Mouse (Mus musculus) MEL (cell line): Measurements from ENCODE around the gene Vav3. TPM values are rescaled to one million over a fixed set of nuclear protein-coding genes. Genes with fewer than 3 reads are reported as not detected.

Source experiments
- DNase-seq: peaks from one replicate; pipeline ENCODE4 v3.0.0; 2011; ENCODE audit warnings: low read depth, low spot score
- H3K27ac ChIP-seq: 2 replicates; pipeline ENCODE4 v1.5.1; 2012; ENCODE audit warnings: low read depth, mild to moderate bottlenecking, control low read depth, low read length, moderate library complexity; ENCODE audit not compliant: control insufficient read depth
- H3K27me3 ChIP-seq, 2 experiments: fragments of 150-350 bp in 1 of 2; sonication (generic) in 1 of 2; 2 replicates each; pipeline ENCODE4 v1.6.1; 2012; ENCODE audit warnings: low read length in 2 of 2, mild to moderate bottlenecking in 2 of 2, improper control_type of control experiment in 1 of 2, moderate library complexity in 1 of 2; ENCODE audit not compliant: insufficient read depth in 2 of 2, control insufficient read depth in 1 of 2
- H3K36me3 ChIP-seq, 2 experiments: 2 replicates each; pipeline ENCODE4 v1.6.1; 2012 to 2014; ENCODE audit warnings: low read length in 2 of 2, improper control_type of control experiment in 1 of 2, inconsistent platforms in 1 of 2, mild to moderate bottlenecking in 1 of 2; ENCODE audit not compliant: insufficient read depth in 2 of 2, control insufficient read depth in 1 of 2
- H3K4me1 ChIP-seq, 2 experiments: fragments of 150-350 bp in 1 of 2; sonication (generic) in 1 of 2; 2 replicates each; pipeline ENCODE4 v1.6.1; 2012; ENCODE audit warnings: low read length in 2 of 2, improper control_type of control experiment in 1 of 2, mild to moderate bottlenecking in 1 of 2; ENCODE audit not compliant: insufficient read depth in 2 of 2, control insufficient read depth in 1 of 2
- H3K4me3 ChIP-seq, 2 experiments: fragments of 150-350 bp in 1 of 2; sonication (generic) in 1 of 2; 2 replicates each; pipeline ENCODE4 v1.5.1; 2012; ENCODE audit warnings: low read depth in 2 of 2, low read length in 2 of 2, mild to moderate bottlenecking in 2 of 2, moderate library complexity in 2 of 2, control low read depth in 1 of 2, improper control_type of control experiment in 1 of 2; ENCODE audit not compliant: control insufficient read depth in 1 of 2, insufficient read depth in 1 of 2
- H3K79me2 ChIP-seq: 2 replicates; pipeline ENCODE4 v1.6.1; 2012; ENCODE audit warnings: mild to moderate bottlenecking, low read length, moderate library complexity; ENCODE audit not compliant: control insufficient read depth, poor library complexity, insufficient read depth
- H3K9ac ChIP-seq: 2 replicates; pipeline ENCODE4 v1.6.1; 2012; ENCODE audit warnings: low read depth, mild to moderate bottlenecking, control low read depth, low read length, moderate library complexity; ENCODE audit not compliant: control insufficient read depth, poor library complexity, severe bottlenecking
- H3K9me3 ChIP-seq: fragments of 150-350 bp; sonication (generic); replicated peaks from 2 replicates; pipeline ENCODE4 v1.6.1; 2012; ENCODE audit warnings: mild to moderate bottlenecking, low read length, improper control_type of control experiment, moderate library complexity; ENCODE audit not compliant: insufficient read depth
- BHLHE40 ChIP-seq: IDR thresholded peaks from 2 replicates; pipeline ENCODE4 v1.6.1; 2012; ENCODE audit warnings: low read depth, mild to moderate bottlenecking, inconsistent platforms, low read length, improper control_type of control experiment, borderline replicate concordance
- CHD1 ChIP-seq: IDR thresholded peaks from 2 replicates; pipeline ENCODE4 v1.6.1; 2012; ENCODE audit warnings: low read depth, mild to moderate bottlenecking, inconsistent platforms, low read length, improper control_type of control experiment
- CHD2 ChIP-seq: IDR thresholded peaks from 2 replicates; pipeline ENCODE4 v1.6.1; 2011; ENCODE audit warnings: low read length, improper control_type of control experiment
- CTCF ChIP-seq, 3 experiments: IDR thresholded peaks in 2 of 3; conservative IDR thresholded peaks in 1 of 3; 2 replicates each; pipeline ENCODE4 v1.5.1; 2011 to 2012; ENCODE audit warnings: low read length in 3 of 3, low read depth in 2 of 3, mild to moderate bottlenecking in 2 of 3, improper control_type of control experiment in 1 of 3, inconsistent platforms in 1 of 3, mixed read lengths in 1 of 3, moderate library complexity in 1 of 3; ENCODE audit not compliant: control insufficient read depth in 1 of 3, insufficient read depth in 1 of 3, poor library complexity in 1 of 3, severe bottlenecking in 1 of 3
- E2F4 ChIP-seq: IDR thresholded peaks from 2 replicates; pipeline ENCODE4 v1.6.1; 2011; ENCODE audit warnings: low read depth, low read length, improper control_type of control experiment, borderline replicate concordance
- ELF1 ChIP-seq: IDR thresholded peaks from 2 replicates; pipeline ENCODE4 v1.6.1; 2014; ENCODE audit warnings: low read depth, mild to moderate bottlenecking, inconsistent platforms, low read length, improper control_type of control experiment, moderate library complexity
- EP300 ChIP-seq, 2 experiments: IDR thresholded peaks; 2 replicates each; pipeline ENCODE4 v1.6.1; 2011; ENCODE audit warnings: improper control_type of control experiment in 2 of 2, low read length in 2 of 2, low read depth in 1 of 2, mild to moderate bottlenecking in 1 of 2
- GABPA ChIP-seq: IDR thresholded peaks from 2 replicates; pipeline ENCODE4 v1.6.1; 2012; ENCODE audit warnings: low read depth, mild to moderate bottlenecking, inconsistent platforms, low read length, improper control_type of control experiment, moderate library complexity
- GATA1 ChIP-seq: IDR thresholded peaks from 2 replicates; pipeline ENCODE4 v1.6.1; 2011; ENCODE audit warnings: low read depth, low read length, improper control_type of control experiment
- HCFC1 ChIP-seq: IDR thresholded peaks from 2 replicates; pipeline ENCODE4 v1.6.1; 2012; ENCODE audit warnings: low read depth, mild to moderate bottlenecking, inconsistent platforms, low read length, improper control_type of control experiment, moderate library complexity
- JUND ChIP-seq: IDR thresholded peaks from 2 replicates; pipeline ENCODE4 v1.6.1; 2011; ENCODE audit warnings: low read depth, mild to moderate bottlenecking, improper control_type of control experiment, low read length
- KAT2A ChIP-seq: conservative IDR thresholded peaks from 2 replicates; pipeline ENCODE4 v1.6.1; 2012; ENCODE audit warnings: low read depth, low read length, improper control_type of control experiment, inconsistent platforms
- MAX ChIP-seq: IDR thresholded peaks from 2 replicates; pipeline ENCODE4 v1.6.1; 2011; ENCODE audit warnings: low read length, improper control_type of control experiment
- NELFE ChIP-seq: IDR thresholded peaks from 2 replicates; pipeline ENCODE4 v1.6.1; 2011; ENCODE audit warnings: low read depth, low read length, improper control_type of control experiment
- POLR2A ChIP-seq, 2 experiments: IDR thresholded peaks; 2 replicates each; pipeline ENCODE4 v1.6.1; 2011 to 2012; ENCODE audit warnings: low read length in 2 of 2, mild to moderate bottlenecking in 2 of 2, control low read depth in 1 of 2, improper control_type of control experiment in 1 of 2, low read depth in 1 of 2, moderate library complexity in 1 of 2; ENCODE audit not compliant: control insufficient read depth in 1 of 2, insufficient read depth in 1 of 2, poor library complexity in 1 of 2
- POLR2AphosphoS2 ChIP-seq: IDR thresholded peaks from 2 replicates; pipeline ENCODE4 v1.6.1; 2011; ENCODE audit warnings: low read length, improper control_type of control experiment
- POLR2AphosphoS5 ChIP-seq: IDR thresholded peaks from 2 replicates; pipeline ENCODE4 v1.6.1; 2012; ENCODE audit warnings: low read depth, borderline replicate concordance, mild to moderate bottlenecking, inconsistent platforms, low read length, moderate library complexity, mixed read lengths
- RCOR1 ChIP-seq: IDR thresholded peaks from 2 replicates; pipeline ENCODE4 v1.6.1; 2012; ENCODE audit warnings: low read depth, mild to moderate bottlenecking, inconsistent platforms, low read length, improper control_type of control experiment
- SIN3A ChIP-seq: IDR thresholded peaks from 2 replicates; pipeline ENCODE4 v1.6.1; 2012; ENCODE audit warnings: low read length, improper control_type of control experiment, inconsistent platforms
- SMC3 ChIP-seq: IDR thresholded peaks from 2 replicates; pipeline ENCODE4 v1.6.1; 2011; ENCODE audit warnings: low read depth, low read length, improper control_type of control experiment
- TAL1 ChIP-seq: IDR thresholded peaks from 2 replicates; pipeline ENCODE4 v1.6.1; 2012; ENCODE audit warnings: mild to moderate bottlenecking, inconsistent platforms, low read length, moderate library complexity, mixed read lengths
- TCF12 ChIP-seq: IDR thresholded peaks from 2 replicates; pipeline ENCODE4 v1.6.1; 2014; ENCODE audit warnings: low read depth, mild to moderate bottlenecking, inconsistent platforms, low read length, improper control_type of control experiment, moderate library complexity
- USF2 ChIP-seq, 2 experiments: IDR thresholded peaks; 2 replicates each; pipeline ENCODE4 v1.6.1; 2011 to 2012; ENCODE audit warnings: improper control_type of control experiment in 2 of 2, low read length in 2 of 2, borderline replicate concordance in 1 of 2, inconsistent platforms in 1 of 2, low read depth in 1 of 2, mild to moderate bottlenecking in 1 of 2; ENCODE audit not compliant: insufficient read depth in 1 of 2
- ZC3H11A ChIP-seq: IDR thresholded peaks from 2 replicates; pipeline ENCODE4 v1.6.1; 2012; ENCODE audit warnings: low read depth, mild to moderate bottlenecking, inconsistent platforms, low read length, improper control_type of control experiment
- ZKSCAN1 ChIP-seq: IDR thresholded peaks from 2 replicates; pipeline ENCODE4 v1.6.1; 2012; ENCODE audit warnings: low read depth, mild to moderate bottlenecking, inconsistent platforms, low read length, improper control_type of control experiment, moderate library complexity
- ZMIZ1 ChIP-seq: IDR thresholded peaks from 2 replicates; pipeline ENCODE4 v1.6.1; 2012; ENCODE audit warnings: low read depth, mild to moderate bottlenecking, inconsistent platforms, low read length, improper control_type of control experiment, moderate library complexity
- ZNF384 ChIP-seq: IDR thresholded peaks from 2 replicates; pipeline ENCODE4 v1.6.1; 2012; ENCODE audit warnings: low read depth, mild to moderate bottlenecking, inconsistent platforms, low read length, improper control_type of control experiment
- polyA plus RNA-seq, 2 experiments: library from polyadenylated mRNA; stranded (reverse) in 1 of 2; unstranded in 1 of 2; fragments of >175 nt in 1 of 2; fragments of >200 nt in 1 of 2; gene quantifications; 2 replicates each; pipeline versions ENCODE4 v1.2.1 to v1.2.4; 2012; ENCODE audit warnings: low replicate concordance in 2 of 2, low read depth in 1 of 2; ENCODE audit not compliant: insufficient read length in 2 of 2, insufficient read depth in 1 of 2, missing spikeins in 1 of 2
- total RNA-seq: library from RNA; depleted of rRNA; stranded (reverse); fragments of 300-350 nt; gene quantifications from 2 replicates; pipeline ENCODE4 v1.2.3, GENCODE M21; 2012

Gene Vav3
- total and polyA plus RNA-seq, 3 experiments = not detected

GRCm38 (mm10) chr3:109526651-109527050 lies 186.2 kb downstream of the Vav3 start:
- no peaks in the 10 kb centered on the region for H3K4me1 ChIP-seq
- H3K36me3 ChIP-seq = no peaks in the 10 kb centered on the region
- H3K4me3 ChIP-seq = no peak overlapping the region

GRCm38 (mm10) chr3:109528688-109529087 lies 188.2 kb downstream of the Vav3 start:
- Histone ChIP-seq H3K9me3 (no peaks in the 10 kb centered on the region), H3K27ac (no peak overlapping the region), H3K4me3 (no peak overlapping the region), H3K79me2 (no peaks in the 10 kb centered on the region), H3K27me3 (no peaks in the 10 kb centered on the region), H3K4me1 (no peaks in the 10 kb centered on the region), H3K9ac (no peak overlapping the region), H3K36me3 (no peaks in the 10 kb centered on the region)
- no peak for DNase-seq
- no peak for TF ChIP-seq ZKSCAN1
- no peak for TF ChIP-seq HCFC1
- no peak for TF ChIP-seq GATA1
- TF ChIP-seq MAX = no peak
- no peak for TF ChIP-seq ELF1
- TF ChIP-seq SIN3A = no peak
- TF ChIP-seq BHLHE40 = no peak
- TF ChIP-seq CHD1 = no peak
- no peak for TF ChIP-seq ZC3H11A
- no peak for TF ChIP-seq E2F4
- no peak for TF ChIP-seq RCOR1
- TF ChIP-seq POLR2A (IDR thresholded peaks at IDR 0.05; ENCODE audit: control insufficient read depth in 1 of 2, insufficient read depth in 1 of 2, low read depth in 1 of 2, low read length in 2 of 2, poor library complexity in 1 of 2) = no peak
- TF ChIP-seq ZMIZ1 = no peak
- TF ChIP-seq TCF12 = no peak
- no peak for TF ChIP-seq POLR2AphosphoS5
- no peak for TF ChIP-seq POLR2AphosphoS2
- TF ChIP-seq SMC3 = no peak
- no peak for TF ChIP-seq TAL1
- TF ChIP-seq GABPA = no peak
- no peak for TF ChIP-seq KAT2A

More at GRCm38 (mm10) chr3:109526651-109527050, 186.2 kb downstream of the Vav3 start:
- TF ChIP-seq GATA1 (no peak), KAT2A (no peak), JUND (no peak), ZC3H11A (no peak), E2F4 (no peak), ZMIZ1 (no peak), ELF1 (no peak), ZNF384 (no peak), CHD2 (no peak), CHD1 (no peak), ZKSCAN1 (no peak), CTCF (IDR thresholded peaks at IDR 0.05 in 2 of 3, conservative IDR thresholded peaks at IDR 0.05 in 1 of 3; ENCODE audit: control insufficient read depth in 1 of 3, insufficient read depth in 1 of 3, low read depth in 2 of 3, low read length in 3 of 3, poor library complexity in 1 of 3, severe bottlenecking in 1 of 3) (no peak), EP300 (IDR thresholded peaks at IDR 0.05; ENCODE audit: low read depth in 1 of 2, low read length in 2 of 2) (no peak), RCOR1 (no peak), NELFE (no peak), TCF12 (no peak), USF2 (IDR thresholded peaks at IDR 0.05; ENCODE audit: borderline replicate concordance in 1 of 2, insufficient read depth in 1 of 2, low read depth in 1 of 2, low read length in 2 of 2) (no peak), POLR2AphosphoS5 (no peak)
- Histone ChIP-seq H3K27me3 (no peaks in the 10 kb centered on the region), H3K9me3 (no peaks in the 10 kb centered on the region), H3K79me2 (no peaks in the 10 kb centered on the region), H3K27ac (no peak overlapping the region), H3K9ac (no peak overlapping the region)
- DNase-seq = no peak
